Mouse (Mus musculus): ENCODE data around the gene Vmn1r40. TPM values are rescaled to one million over a fixed set of nuclear protein-coding genes. Genes with fewer than 3 reads are reported as not detected.

Vmn1r40 gene
- not detected in 2 replicates for polyA plus RNA-seq (2015; fragmentation: Nextera tagmentation; extraction: Ambion mirVana)

GRCm38 (mm10) chr6:89707240-89707639 lies at the start of gene Vmn1r40:
Gene Vmn1r40 (plus strand): TSS chr6:89707540.

GRCm38 (mm10) chr6:89740466-89740865 lies 33.1 kb downstream of the Vmn1r40 start, which contains the start of gene Vmn1r41:
Gene Vmn1r41 (plus strand): TSS chr6:89740766.

Other genes starting within 250 kb of the Vmn1r40 start
- 44.7 and 47.5 TPM in 2 replicates for gene Chchd6, start 111.9 kb upstream of the Vmn1r40 start, polyA plus RNA-seq (2015; fragmentation: Nextera tagmentation; extraction: Ambion mirVana)
- 8.4 and 13.3 TPM in 2 replicates for gene Txnrd3, start 63.6 kb upstream of the Vmn1r40 start, polyA plus RNA-seq (2015; fragmentation: Nextera tagmentation; extraction: Ambion mirVana)
- not detected in 2 replicates for gene Vmn1r41, start 33.2 kb downstream of the Vmn1r40 start, polyA plus RNA-seq (2015; fragmentation: Nextera tagmentation; extraction: Ambion mirVana)
- gene Vmn1r42, start 168.9 kb downstream of the Vmn1r40 start, polyA plus RNA-seq (2015; fragmentation: Nextera tagmentation; extraction: Ambion mirVana), result not detected in 2 replicates
- gene Vmn1r43, start 168.9 kb downstream of the Vmn1r40 start, polyA plus RNA-seq (2015; fragmentation: Nextera tagmentation; extraction: Ambion mirVana), result 0.01 TPM in 1 of 2 replicates, not detected in the other
- not detected in 2 replicates for gene Vmn1r44, start 176.1 kb downstream of the Vmn1r40 start, polyA plus RNA-seq (2015; fragmentation: Nextera tagmentation; extraction: Ambion mirVana)
- not detected in 2 replicates for gene Vmn1r45, start 233.1 kb downstream of the Vmn1r40 start, polyA plus RNA-seq (2015; fragmentation: Nextera tagmentation; extraction: Ambion mirVana)

Measured in adrenal gland, postnatal 0 days (tissue).